Mouse (Mus musculus) urinary bladder, adult 2 months (tissue): ENCODE results near the gene 6030458C11Rik. TPM values are rescaled to one million over a fixed set of nuclear protein-coding genes. Genes with fewer than 3 reads are reported as not detected.

ENCODE experiments used
- DNase-seq: peaks from one replicate; pipeline ENCODE4 v3.0.0; 2022; ENCODE audit warnings: low spot score
- polyA plus RNA-seq: library from polyadenylated mRNA; depleted of rRNA; stranded (reverse); fragments of >200 nt; gene quantifications from 2 replicates; pipeline ENCODE4 v1.2.3, GENCODE M21; 2012; rRNA removed

The 6030458C11Rik gene
- polyA plus RNA-seq, 1 experiment = 21.5 TPM

DNA sequence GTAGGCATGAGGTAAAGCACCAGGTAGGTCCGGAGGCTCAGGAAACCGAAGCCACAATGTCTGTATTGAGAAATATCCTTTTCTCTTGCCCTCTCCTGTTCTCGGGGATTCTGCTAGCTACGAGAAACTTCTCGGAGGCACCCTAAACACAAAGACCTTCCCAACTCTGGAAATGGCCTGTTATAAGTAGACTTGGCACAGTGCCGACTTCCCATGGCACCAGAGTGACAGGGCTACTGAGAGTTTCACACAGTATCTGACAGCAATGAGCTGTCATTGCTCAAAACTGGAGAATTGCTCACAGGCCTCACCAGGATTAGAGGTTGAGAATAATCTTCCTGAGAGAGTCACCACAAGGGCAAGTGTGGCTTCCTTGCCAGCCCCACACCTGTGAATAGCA lies 63.7 kb downstream of the 6030458C11Rik start:
- DNase-seq = no peak

DNA sequence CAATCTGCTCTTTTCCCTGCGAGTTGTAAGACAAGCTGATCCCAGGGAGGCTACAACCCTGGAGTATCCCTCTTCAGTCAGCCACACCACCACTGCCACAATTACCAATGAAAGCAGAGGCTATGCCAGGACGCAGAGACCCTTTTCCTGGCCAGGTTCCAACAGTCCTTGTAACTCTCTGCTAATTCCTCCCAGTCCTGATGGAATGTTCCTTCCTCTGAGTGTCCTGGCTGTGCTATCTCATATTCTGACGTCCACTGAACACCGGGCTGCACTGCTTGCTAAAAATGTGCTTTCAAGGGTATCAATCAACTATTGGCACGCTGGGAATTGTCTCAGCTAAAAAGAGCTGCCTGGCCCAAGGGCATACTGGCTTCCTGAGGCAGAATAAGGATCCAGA lies 66.0 kb downstream of the 6030458C11Rik start:
- no peak for DNase-seq

Other genes with a start within 250 kb of the 6030458C11Rik start
- 20.0 and 29.4 TPM in 2 replicates for gene Pdzd2, start 84.7 kb downstream of the 6030458C11Rik start, polyA plus RNA-seq
- 11.1 and 20.9 TPM in 2 replicates for gene Drosha, start 166 bp upstream of the 6030458C11Rik start, polyA plus RNA-seq